In the genomic region with DNA sequence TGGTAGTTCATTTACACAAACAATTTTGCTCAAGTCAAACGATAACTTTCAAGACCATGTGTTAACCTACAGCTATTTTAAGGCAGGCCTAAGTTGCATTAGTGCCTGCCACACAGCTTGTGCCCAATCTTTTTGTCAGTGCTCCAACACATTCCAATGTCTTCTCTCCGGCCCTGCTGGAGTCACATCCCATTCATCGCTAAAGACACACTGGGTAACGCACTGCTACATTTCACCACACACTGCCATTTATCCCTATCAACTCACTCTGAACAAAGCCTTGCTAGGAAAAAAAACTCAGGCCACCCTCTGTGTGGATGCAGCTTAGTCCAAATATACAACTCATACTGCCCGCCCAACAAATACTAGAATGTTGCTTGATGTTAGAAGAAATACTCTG, we compare ENCODE assay signal across 15 mouse cellular contexts. TPM values are rescaled to one million over a fixed set of nuclear protein-coding genes. Genes with fewer than 3 reads are reported as not detected.
DNase-seq lines count a peak whose midpoint lies in the region; ATAC-seq and TF ChIP-seq lines count a peak whose summit lies in the region.
"Had no signal": no experiment of that assay in that cellular context is flagged by ENCODE, and none has a peak within 500 bp of the region (broad histone marks: within the 10 kb centered on the region; RNA-seq: fewer than 3 reads in every experiment).

No protein-coding gene starts in this region.

- no peak for TF ChIP-seq EP300 in liver, postnatal 0 days (IDR thresholded peaks at IDR 0.05; ENCODE audit: low read depth)

- H3K9me3 ChIP-seq in lung, embryonic 16.5 days (ENCODE audit: control insufficient read depth, low read length) = peaks cover 3% of the 10 kb centered on the region; the same call in 1 of the 2 replicates
- no peaks in the 10 kb centered on the region for H3K9me3 ChIP-seq in heart, embryonic 12.5 days (replicated peaks)
- H3K9me3 ChIP-seq in liver, postnatal 0 days (ENCODE audit: low read length) = no peaks in the 10 kb centered on the region
- H3K9me3 ChIP-seq: hindbrain, embryonic 15.5 days; liver, embryonic 15.5 days had no signal

- H3K4me2 ChIP-seq in lung, embryonic 16.5 days (ENCODE audit: low read depth, low read length) = peak overlapping the region; percentile 22; the same call in 1 of the 2 replicates
- H3K4me2 ChIP-seq in heart, embryonic 12.5 days = peak overlapping the region; percentile 28
- H3K4me2 ChIP-seq in liver, postnatal 0 days (ENCODE audit: low read depth, low read length) = no peak overlapping the region
- H3K4me2 ChIP-seq: hindbrain, embryonic 15.5 days; liver, embryonic 15.5 days had no signal

- H3K9ac ChIP-seq in lung, embryonic 16.5 days (ENCODE audit: low read length) = no peak overlapping the region
- no peak overlapping the region for H3K9ac ChIP-seq in heart, embryonic 12.5 days
- H3K9ac ChIP-seq in liver, postnatal 0 days (replicated peaks) = no peak overlapping the region
- H3K9ac ChIP-seq: hindbrain, embryonic 15.5 days; liver, embryonic 15.5 days had no signal

- intact Hi-C loops in heart, postnatal 25 days (cut with DNase I) = no loop called here

- H3K27ac ChIP-seq in lung, embryonic 16.5 days (ENCODE audit: low read length) = peak overlapping the region; percentile 87
- H3K27ac ChIP-seq in heart, embryonic 12.5 days (ENCODE audit: poor library complexity, severe bottlenecking) = peak overlapping the region; percentile 95
- no peak overlapping the region for H3K27ac ChIP-seq in liver, postnatal 0 days (ENCODE audit: low read depth)
- H3K27ac ChIP-seq: hindbrain, embryonic 15.5 days; liver, embryonic 15.5 days had no signal

- TF ChIP-seq CTCF in liver, postnatal 0 days (IDR thresholded peaks at IDR 0.05; ENCODE audit: low read depth) = no peak

- H3K4me1 ChIP-seq in lung, embryonic 16.5 days (replicated peaks; ENCODE audit: control insufficient read depth, insufficient read depth, low read length) = peaks cover 17% of the 10 kb centered on the region
- peaks cover 43% of the 10 kb centered on the region for H3K4me1 ChIP-seq in heart, embryonic 12.5 days (replicated peaks)
- no peaks in the 10 kb centered on the region for H3K4me1 ChIP-seq in liver, postnatal 0 days (ENCODE audit: insufficient read depth)
- H3K4me1 ChIP-seq: liver, embryonic 15.5 days had no signal

- no peak overlapping the region for H3K4me3 ChIP-seq in lung, embryonic 16.5 days (ENCODE audit: low read length)
- no peak overlapping the region for H3K4me3 ChIP-seq in heart, embryonic 12.5 days
- H3K4me3 ChIP-seq in liver, postnatal 0 days (ENCODE audit: low read depth, low read length) = no peak overlapping the region
- H3K4me3 ChIP-seq: hindbrain, embryonic 15.5 days; liver, embryonic 15.5 days had no signal

- peak; percentile 96 for DNase-seq in heart, adult 11 months
- no peak for DNase-seq in heart, postnatal 25 days (ENCODE audit: low spot score)
- no peak for DNase-seq in lung, postnatal 36 days
- no peak for DNase-seq in liver, postnatal 0 days
- no peak for DNase-seq in adrenal gland, postnatal 36 days
- DNase-seq: adrenal gland, postnatal 10 days; cerebellum, adult 8-10 months; kidney, adult 18-20 months; midbrain, embryonic 14.5 days; thymus, postnatal 36 days had no signal

- peak; percentile 81 for ATAC-seq in lung, embryonic 16.5 days (ENCODE audit: low read depth)
- peak; percentile 67; the same call in 1 of the 2 replicates for ATAC-seq in heart, embryonic 12.5 days (ENCODE audit: insufficient number of reproducible peaks, low FRiP score)
- ATAC-seq in liver, postnatal 0 days = no peak
- ATAC-seq: forebrain, embryonic 14.5 days had no signal

- peaks cover 3% of the 10 kb centered on the region for H3K36me3 ChIP-seq in lung, embryonic 16.5 days (ENCODE audit: control insufficient read depth, insufficient read depth, low read length)
- H3K36me3 ChIP-seq in heart, embryonic 12.5 days = peaks cover 19% of the 10 kb centered on the region
- no peaks in the 10 kb centered on the region for H3K36me3 ChIP-seq in liver, postnatal 0 days (replicated peaks; ENCODE audit: insufficient read depth, low read length)
- H3K36me3 ChIP-seq: hindbrain, embryonic 15.5 days; liver, embryonic 15.5 days had no signal

- H3K27me3 ChIP-seq in lung, embryonic 16.5 days (ENCODE audit: control insufficient read depth, insufficient read depth, low read depth, low read length) = no peaks in the 10 kb centered on the region
- no peaks in the 10 kb centered on the region for H3K27me3 ChIP-seq in heart, embryonic 12.5 days (replicated peaks)
- no peaks in the 10 kb centered on the region for H3K27me3 ChIP-seq in liver, postnatal 0 days (ENCODE audit: insufficient read depth, low read length)
- H3K27me3 ChIP-seq: hindbrain, embryonic 15.5 days; liver, embryonic 15.5 days had no signal

- WGBS in lung, embryonic 16.5 days = 55% methylated on average over 5 of the region's 5 CpGs
- WGBS in heart, embryonic 12.5 days = 44% methylated on average over 5 of the region's 5 CpGs
- 85% methylated on average over 5 of the region's 5 CpGs for WGBS in liver, postnatal 0 days (ENCODE audit: insufficient replicate concordance)

RNA-seq across cellular contexts. Expression of gene Sptbn1, which starts 11.5 kb away (rescaled TPM):
- total RNA-seq in heart, postnatal 25 days (2021) = 100 to 1,000 TPM; 487 to 529 TPM
- 169 and 187 TPM in 2 replicates for polyA plus RNA-seq in lung, embryonic 16.5 days (2015; fragmentation: Nextera tagmentation; extraction: Ambion mirVana)
- polyA plus RNA-seq in heart, embryonic 12.5 days (2016; fragmentation: Nextera tagmentation; extraction: Ambion mirVana) = 188 and 194 TPM in 2 replicates
- polyA plus RNA-seq in liver, postnatal 0 days (2015; fragmentation: Nextera tagmentation; extraction: Ambion mirVana) = 18.9 and 19.2 TPM in 2 replicates
- 100 to 1,000 TPM; 310 to 342 TPM for total RNA-seq in adrenal gland, postnatal 36 days (2021)
